Mouse (Mus musculus): ENCODE measurements at regions not wholly inside any gene's neighbourhood (a gene's known extent, or its start where the extent isn't known, plus 50 kb on each side); places are given as distances from the start of the nearest gene placed in this dataset.

GRCm38 (mm10) chr15:36891296-36891695 is 116.3 kb downstream of the Zfp706 start:
- TF ChIP-seq CTCF (IDR thresholded peaks at IDR 0.05; ENCODE audit: control insufficient read depth, insufficient read depth, low read length) (no peak), POLR2A (IDR thresholded peaks at IDR 0.05; ENCODE audit: borderline replicate concordance, control insufficient read depth, low read depth, low read length) (no peak)

Measured in bone marrow, adult 2 months (tissue).